Mouse (Mus musculus): ENCODE data around the gene Nr2c2ap.
A peak's percentile ranks its signal among the peaks of the same experiment; 100 is the strongest.

The Nr2c2ap gene

GRCm38 (mm10) chr8:70131166-70131883 lies at the start of gene Nr2c2ap:
Gene Nr2c2ap, plus strand, starts transcription at chr8:70131333.
- DNase-seq (ENCODE audit: low read depth, low spot score), result peak; percentile 65

- no peak for DNase-seq (ENCODE audit: low read depth, low spot score)
Measured at GRCm38 (mm10) chr8:70081976-70082375, 49.2 kb upstream of the Nr2c2ap start.

GRCm38 (mm10) chr8:70083285-70083684 lies 47.8 kb upstream of the Nr2c2ap start, which contains the start of gene Hapln4:
Gene Hapln4, plus strand, starts transcription at chr8:70083457.
- DNase-seq (ENCODE audit: low read depth, low spot score), result no peak

GRCm38 (mm10) chr8:70084191-70085065 lies 46.7 kb upstream of the Nr2c2ap start:
- DNase-seq (ENCODE audit: low read depth, low spot score), result no peak

GRCm38 (mm10) chr8:70086151-70086550 lies 45.0 kb upstream of the Nr2c2ap start:
- no peak for DNase-seq (ENCODE audit: low read depth, low spot score)

GRCm38 (mm10) chr8:70087237-70087636 lies 43.9 kb upstream of the Nr2c2ap start:
- DNase-seq (ENCODE audit: low read depth, low spot score), result no peak

- DNase-seq (ENCODE audit: low read depth, low spot score), result no peak
Measured at GRCm38 (mm10) chr8:70087836-70088650, 43.1 kb upstream of the Nr2c2ap start.

GRCm38 (mm10) chr8:70089296-70089960 lies 41.7 kb upstream of the Nr2c2ap start:
- peak; percentile 58 for DNase-seq (ENCODE audit: low read depth, low spot score)

GRCm38 (mm10) chr8:70092786-70093185 lies 38.3 kb upstream of the Nr2c2ap start:
- no peak for DNase-seq (ENCODE audit: low read depth, low spot score)

- DNase-seq (ENCODE audit: low read depth, low spot score), result peak; percentile 82
Measured at GRCm38 (mm10) chr8:70099276-70099675, 31.9 kb upstream of the Nr2c2ap start.

GRCm38 (mm10) chr8:70100241-70100640 lies 30.9 kb upstream of the Nr2c2ap start:
- peak; percentile 62 for DNase-seq (ENCODE audit: low read depth, low spot score)

- DNase-seq (ENCODE audit: low read depth, low spot score), result no peak
Measured at GRCm38 (mm10) chr8:70104506-70104905, 26.6 kb upstream of the Nr2c2ap start.

- no peak for DNase-seq (ENCODE audit: low read depth, low spot score)
Measured at GRCm38 (mm10) chr8:70104922-70105321, 26.2 kb upstream of the Nr2c2ap start.

- DNase-seq (ENCODE audit: low read depth, low spot score), result no peak
Measured at GRCm38 (mm10) chr8:70110451-70110850, 20.7 kb upstream of the Nr2c2ap start.

GRCm38 (mm10) chr8:70111192-70111795 lies 19.8 kb upstream of the Nr2c2ap start:
- DNase-seq (ENCODE audit: low read depth, low spot score), result no peak

- no peak for DNase-seq (ENCODE audit: low read depth, low spot score)
Measured at GRCm38 (mm10) chr8:70112401-70113016, 18.6 kb upstream of the Nr2c2ap start.

- no peak for DNase-seq (ENCODE audit: low read depth, low spot score)
Measured at GRCm38 (mm10) chr8:70114488-70114887, 16.6 kb upstream of the Nr2c2ap start.

GRCm38 (mm10) chr8:70114892-70115291 lies 16.2 kb upstream of the Nr2c2ap start:
- DNase-seq (ENCODE audit: low read depth, low spot score), result no peak

GRCm38 (mm10) chr8:70117611-70118010 lies 13.5 kb upstream of the Nr2c2ap start:
- no peak for DNase-seq (ENCODE audit: low read depth, low spot score)
